Mouse (Mus musculus) adrenal gland, adult 8-10 months (tissue): ENCODE results near the gene Il12a. TPM values are rescaled to one million over a fixed set of nuclear protein-coding genes. Genes with fewer than 3 reads are reported as not detected.
"Not testable (repeated sequence)": the region's sequence is repeated elsewhere in the genome, so short reads cannot be mapped to it uniquely, and the experiment has no call there.

Experiments used
- DNase-seq: peaks from one replicate; pipeline ENCODE4 v3.0.0; 2022
- total RNA-seq, 4 experiments: library from RNA; stranded (reverse); gene quantifications; 2 replicates each; pipeline ENCODE4 v1.2.4; 2022

Gene Il12a
- total RNA-seq, 4 experiments from 2014 or later: 0.55 to 1.0 (median 0.67) TPM; not detected in 1

DNA sequence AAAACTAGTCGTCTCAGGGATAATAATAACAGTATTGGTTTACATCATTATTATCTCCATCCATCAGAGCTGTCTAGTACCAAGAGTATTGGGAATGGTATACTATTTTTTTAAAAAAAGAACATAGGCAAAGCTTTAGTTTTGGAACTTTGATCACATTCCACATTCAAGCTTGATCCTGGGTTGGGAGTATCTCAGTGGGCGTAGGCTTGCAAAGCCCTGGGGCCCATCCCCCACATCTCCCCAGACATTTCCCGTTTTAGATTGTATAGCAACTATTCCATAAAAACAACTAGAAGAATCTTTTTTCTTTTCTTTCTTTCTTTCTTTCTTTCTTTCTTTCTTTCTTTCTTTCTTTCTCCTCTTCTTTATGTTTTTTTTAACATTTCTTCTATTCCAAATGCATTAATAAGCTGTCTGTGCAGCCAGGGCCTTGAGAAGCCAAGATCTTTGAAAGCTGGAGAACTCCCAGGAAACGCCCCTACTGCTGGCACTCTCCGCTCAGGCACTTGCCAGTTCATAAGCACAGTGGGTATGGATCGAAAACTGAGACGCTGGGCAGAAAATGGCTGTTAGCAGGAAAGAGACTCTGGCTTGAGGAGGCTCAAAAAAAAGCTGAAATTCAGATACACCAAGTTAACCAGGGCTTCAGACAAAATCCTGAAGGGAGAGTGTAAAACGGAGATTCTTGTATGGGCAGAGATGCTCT lies 3.4 kb upstream of the Il12a start:
- no peak for DNase-seq

DNA sequence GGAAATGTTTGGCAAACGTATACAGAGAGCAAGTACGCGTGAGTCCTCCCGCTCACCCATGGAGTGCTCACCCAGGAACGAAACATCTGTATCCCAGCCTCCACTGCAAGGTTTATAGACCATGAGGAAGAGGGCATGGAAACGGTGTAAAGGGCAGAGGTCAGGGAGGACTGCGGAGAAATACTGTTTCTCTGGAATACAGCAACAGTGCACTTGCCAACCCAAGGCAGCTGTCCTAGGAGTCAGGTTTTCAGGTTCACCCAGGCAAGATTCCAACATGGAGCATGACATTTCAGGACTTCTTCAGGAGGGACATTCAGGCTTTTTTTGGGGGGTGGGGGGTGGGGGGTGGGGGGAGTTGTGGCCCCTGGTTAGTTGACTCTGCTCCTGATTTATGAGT lies 1.1 kb upstream of the Il12a start:
- no peak for DNase-seq

DNA sequence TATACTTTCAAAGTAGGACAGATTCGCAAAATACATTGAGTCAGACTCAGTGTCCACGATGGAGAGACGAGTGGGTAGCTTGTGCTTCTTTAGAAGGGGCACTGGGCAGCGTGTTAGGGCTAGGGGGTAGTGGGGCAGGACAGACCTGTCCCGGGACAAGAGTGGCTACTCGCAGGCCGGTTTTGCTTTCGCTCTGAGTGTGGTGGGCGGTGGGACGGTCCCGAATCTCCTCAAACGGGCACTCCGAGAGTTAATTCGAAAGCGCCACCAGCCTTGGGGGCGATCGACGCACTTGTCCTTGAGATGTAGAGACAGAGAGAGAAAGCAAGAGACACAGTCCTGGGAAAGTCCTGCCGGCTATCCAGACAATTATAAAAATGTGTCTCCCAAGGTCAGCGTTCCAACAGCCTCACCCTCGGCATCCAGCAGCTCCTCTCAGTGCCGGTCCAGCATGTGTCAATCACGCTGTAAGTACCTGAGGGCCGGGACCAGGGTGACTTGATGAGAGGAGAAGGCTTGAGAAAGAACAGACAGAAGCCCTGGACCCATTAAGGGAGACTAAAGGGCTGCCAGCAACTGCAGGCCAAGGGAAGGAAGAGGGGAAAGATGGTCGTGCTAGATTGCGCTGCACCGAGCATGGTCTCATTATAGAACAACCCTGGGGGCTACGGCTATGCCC lies 795 bp downstream of the Il12a start:
- DNase-seq: no peak

DNA sequence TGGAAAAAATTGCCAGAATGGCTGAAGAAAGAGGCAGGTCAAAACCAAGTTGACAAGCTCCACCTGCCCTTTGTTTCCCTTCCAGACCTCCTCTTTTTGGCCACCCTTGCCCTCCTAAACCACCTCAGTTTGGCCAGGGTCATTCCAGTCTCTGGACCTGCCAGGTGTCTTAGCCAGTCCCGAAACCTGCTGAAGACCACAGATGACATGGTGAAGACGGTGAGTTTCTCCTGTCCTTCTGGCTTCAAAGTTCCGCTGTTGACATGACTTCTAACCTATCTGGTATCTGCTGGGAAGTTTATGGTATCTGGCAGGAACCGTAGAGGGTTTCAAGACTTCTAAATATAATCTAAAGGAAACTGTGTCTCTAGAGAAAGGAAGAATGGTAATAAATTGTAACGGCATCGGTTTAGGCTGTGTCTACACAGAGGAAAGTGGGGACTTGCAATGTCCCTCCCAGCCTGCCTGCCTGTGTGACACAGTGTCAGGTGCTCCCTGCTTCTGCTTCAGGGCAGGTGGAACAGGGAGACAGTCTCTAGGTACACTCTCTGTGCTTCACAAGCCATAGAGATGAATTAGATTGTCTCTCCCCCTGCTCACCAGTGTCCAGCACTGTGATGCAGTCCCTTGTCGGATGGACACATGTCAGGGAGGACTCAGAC lies 1.6 kb downstream of the Il12a start:
- DNase-seq: no peak

DNA sequence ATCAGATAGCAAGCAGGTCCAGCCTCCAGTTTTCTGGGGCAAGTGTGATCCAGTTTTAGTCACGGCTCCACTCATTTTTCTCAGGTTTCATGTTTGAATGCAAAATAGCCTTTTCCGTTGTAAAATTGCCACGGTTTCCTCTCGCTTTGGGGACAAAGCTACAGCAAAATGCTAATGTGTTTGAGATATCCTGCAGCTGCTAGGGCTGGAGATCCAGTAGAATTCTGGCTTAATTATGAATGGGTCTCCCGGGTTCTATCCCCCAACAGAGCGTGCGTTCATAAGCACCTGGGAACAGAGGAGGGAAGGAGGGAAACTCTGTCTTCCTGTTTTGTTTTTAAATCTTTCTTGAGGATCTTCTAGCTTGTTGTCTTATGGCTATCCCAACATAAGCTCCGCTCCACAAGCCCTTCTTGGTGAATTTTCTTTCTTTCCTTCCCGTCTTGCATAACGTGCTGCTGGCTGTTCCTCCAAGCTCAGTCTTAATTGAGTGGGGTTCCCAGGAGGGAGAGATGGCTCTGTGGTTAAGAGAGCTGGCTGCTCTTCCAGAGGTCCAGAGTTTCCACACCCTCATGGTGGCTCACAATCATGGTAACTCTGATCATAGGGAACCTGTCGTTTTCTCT lies 2.3 kb downstream of the Il12a start:
- DNase-seq: no peak

DNA sequence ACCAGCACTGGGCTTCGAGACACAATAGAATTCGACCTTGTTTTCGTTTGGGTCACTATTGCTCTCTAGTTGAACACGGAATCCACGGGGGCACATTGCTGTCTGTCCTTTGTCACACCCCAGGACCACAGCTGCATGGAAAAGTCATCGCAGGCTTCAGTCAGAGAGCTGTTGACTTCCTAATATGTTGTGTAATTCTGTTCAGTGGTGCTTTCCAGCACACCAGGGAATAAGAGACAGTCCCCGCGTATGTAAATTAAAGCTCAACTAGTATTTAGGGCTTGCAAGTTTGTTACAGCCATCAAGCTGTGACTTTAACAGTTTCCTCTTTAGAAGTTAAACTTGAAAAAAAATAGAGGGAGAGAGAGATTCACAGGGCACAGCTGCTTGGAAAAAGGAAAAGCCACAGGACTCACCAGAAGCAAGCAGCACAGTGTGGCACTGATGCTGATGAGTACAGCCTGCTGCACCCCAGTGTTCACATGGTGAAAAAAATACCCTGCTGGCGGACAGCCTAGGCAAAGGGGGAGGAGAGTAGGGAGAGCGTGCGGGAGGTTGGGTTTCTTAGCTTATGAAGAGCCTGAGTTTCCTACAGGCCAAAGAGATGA lies 3.1 kb downstream of the Il12a start:
- DNase-seq: peak; percentile 23

DNA sequence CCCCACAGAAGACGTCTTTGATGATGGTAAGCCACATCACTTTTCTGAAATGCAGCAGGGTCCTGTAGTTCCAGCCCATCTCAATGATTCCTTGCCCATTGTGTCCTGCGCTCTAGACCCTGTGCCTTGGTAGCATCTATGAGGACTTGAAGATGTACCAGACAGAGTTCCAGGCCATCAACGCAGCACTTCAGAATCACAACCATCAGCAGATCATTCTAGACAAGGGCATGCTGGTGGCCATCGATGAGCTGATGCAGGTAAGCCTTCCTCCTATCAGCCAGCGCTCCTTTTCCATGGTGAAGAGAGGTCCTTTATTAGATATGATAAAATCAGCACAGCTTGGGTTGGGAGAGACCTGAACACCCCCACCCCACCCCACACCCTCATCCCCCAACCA lies 4.9 kb downstream of the Il12a start:
- no peak for DNase-seq

DNA sequence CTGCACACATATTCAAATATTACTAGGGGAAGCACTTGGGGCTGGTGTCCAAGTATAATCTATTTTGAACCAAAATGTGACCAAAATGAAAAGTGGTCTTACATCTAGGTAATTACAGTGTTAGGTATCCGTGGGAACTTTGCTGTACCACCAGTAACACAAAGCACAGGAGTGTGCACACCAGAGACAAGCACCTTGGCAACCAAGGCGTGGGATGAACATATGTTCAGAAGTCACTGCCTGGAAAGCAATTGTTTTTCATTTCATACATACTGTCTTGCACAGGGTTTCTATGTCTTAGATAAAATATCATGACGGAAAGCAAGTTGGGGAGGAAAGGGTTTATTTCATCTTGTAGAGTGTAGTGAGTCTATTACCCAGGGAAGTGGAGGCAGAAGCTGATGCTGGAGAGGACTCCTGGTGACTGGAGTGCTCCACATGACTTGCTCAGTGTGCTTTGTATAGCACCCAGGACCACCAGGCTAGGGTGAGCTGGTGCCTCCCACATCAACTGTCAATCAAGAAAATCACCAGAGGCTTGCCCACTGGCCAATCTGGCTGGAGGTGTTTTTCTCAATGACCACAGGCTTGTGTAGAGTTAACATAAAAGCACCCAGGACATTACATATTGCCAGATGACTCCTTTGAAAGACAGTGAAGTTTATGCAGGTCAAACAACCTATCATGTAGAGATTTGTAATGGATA lies 6.2 kb downstream of the Il12a start:
- no peak for DNase-seq

DNA sequence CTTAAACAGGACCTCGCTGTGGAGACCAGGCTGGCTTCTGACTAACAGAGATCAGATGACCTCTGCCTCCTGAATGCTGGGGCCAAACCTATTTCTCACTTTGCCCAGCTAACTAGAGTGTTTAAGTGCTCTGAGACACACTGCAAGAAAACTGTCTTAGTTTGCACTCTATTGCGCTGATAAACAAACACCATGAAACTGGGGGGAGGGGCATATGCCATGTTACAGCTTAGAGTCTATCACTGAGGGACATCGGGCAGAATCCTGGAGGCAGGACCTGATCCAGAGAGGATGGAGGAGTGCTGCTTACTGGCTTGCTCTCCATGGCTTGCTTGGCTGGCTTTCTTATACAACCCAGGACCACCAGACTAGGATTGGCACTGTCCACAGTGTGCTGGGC lies 8.2 kb downstream of the Il12a start:
- DNase-seq: no peak

DNA sequence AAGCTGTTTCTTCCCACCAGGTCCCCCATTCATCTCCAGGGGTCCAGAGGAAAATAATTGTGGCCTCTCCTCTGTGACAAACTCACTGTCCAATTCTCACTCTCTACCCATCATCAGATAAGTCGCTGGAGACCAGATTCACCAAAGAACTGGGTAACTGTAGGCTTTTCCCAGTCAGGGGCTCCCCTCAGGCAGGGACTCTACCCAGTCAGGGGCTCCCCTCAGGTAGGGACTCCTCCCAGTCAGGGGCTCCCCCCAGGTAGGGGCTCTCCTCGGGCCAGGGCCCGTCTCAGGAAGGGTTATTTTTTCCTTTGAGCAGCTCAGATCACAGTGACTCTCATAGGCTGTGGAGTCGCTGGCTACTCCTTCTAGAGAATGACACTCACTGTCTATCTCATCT lies 9.6 kb downstream of the Il12a start:
- no peak for DNase-seq

DNA sequence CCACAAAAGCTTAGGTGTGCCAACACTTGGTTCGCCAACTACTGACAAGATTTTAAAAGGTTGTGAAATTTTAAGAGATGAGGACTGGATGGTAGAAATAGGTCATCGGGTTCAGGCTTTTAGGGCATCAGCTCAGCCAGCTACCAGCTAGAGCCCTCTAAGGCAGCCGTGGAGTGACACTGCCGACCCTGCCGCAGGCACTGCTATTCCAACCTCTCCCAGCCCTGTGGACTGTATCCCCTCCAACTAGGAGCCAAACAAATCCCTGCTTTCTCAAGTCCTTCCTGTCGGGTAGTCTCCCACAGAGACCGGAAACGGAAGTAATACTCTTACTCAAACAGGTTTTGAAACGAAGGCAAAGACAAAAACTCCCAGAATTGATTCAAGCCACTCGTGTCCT lies 15.9 kb downstream of the Il12a start:
- DNase-seq: no peak

DNA sequence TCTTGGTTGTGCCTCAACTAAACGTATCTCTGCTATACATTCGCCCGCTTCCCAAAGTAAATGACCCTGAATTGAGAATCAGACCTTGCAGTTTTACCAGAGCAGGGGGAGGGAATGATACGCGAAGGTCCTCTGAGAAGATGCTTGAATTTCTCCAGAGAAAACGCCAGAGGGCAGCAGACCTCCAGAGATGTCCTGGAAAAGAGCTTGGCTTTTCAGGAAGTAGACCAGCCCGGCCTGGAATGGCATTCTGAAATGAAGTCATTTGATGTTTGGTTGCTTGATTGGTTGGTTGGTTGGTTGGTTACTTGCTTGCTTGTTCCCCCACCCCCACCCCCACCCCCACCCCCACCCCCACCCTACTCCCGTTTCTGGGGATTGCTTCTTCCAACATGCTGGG lies 17.8 kb downstream of the Il12a start:
- DNase-seq: no peak

DNA sequence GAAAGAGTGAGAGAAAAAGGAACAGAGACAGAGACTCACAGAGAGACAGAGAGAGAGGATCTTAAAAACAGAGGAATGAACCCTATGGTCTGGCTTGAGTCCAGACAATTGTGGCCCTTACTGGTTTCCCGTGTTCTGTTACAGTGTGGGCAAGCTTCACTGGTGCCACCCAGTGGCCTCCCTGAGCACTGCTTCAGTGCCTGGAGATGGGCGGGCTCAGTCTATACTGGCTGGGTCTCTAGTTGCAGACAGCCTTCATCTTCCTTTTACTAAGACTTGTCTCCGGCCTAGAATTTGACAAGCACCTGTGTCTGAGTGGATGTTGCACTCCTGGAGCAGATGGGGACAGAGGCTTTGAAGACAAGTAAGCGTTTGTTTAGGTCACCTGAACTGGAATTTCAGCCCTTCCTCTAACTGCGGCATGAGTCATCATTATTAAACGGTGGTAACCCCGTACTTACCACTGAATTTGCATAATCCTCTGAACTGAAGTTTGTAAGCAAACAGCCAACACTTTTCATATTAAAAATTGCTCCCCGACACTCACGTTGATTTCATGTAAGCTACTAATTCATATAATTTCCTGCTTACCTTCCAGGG lies 18.9 kb downstream of the Il12a start:
- peak; percentile 38 for DNase-seq

DNA sequence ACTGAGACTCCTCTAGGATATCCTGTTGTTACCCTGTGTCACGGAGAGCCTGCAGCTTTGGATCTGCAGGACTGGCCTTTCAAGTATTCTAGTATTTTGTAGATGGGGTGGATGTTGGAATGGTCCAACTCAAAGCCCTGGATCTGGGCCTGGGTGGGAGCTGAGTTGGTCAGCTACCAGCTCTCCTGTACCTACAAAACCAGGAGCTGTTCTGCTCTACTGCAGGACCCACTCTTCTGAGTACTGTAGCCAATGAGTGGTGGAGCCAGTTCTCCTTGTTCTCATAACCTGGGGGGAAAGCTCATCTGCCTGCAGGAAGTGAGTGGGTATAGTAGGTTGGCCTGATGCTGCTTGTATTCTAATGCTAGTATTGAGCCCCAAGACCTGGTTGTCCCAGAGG lies 20.0 kb downstream of the Il12a start:
- DNase-seq: no peak

DNA sequence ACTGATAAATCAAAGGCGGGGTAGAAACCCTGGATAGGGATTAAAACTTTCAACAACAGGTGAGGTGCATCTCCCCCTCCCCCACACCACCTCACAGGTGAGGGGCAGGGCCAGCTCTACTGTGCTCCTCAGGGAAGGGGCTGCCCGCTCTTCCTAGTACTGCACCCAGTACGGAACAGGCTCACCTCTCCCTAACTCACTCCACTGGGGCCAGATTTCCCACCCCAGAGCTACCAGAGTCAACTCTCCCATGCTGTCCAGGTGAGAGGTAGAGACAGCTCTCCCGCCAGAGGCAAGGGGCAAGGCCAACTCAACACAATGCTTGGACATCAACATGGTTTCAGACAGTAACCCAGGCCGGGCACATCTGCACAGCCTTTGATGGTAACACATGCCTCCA lies 21.1 kb downstream of the Il12a start:
- DNase-seq: no peak

DNA sequence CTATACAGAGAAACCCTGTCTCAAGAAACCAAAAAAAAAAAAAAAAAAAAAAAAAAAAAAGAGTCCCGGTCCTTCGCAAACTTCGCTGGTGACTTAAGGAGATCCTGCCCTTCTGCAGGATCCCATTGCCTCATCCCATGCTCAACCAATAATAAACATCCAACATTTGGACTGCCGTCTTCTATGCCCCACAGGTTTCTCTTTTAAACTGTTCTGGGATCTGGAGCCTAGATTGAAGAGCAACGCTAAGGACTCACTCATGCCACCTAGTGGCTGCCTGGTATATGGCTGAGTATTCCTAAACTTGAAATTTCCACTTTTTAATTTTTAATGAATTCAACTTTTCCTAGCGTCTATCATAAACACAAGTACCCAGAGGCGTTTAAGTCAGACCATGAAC lies 23.1 kb downstream of the Il12a start:
- DNase-seq: no peak

DNA sequence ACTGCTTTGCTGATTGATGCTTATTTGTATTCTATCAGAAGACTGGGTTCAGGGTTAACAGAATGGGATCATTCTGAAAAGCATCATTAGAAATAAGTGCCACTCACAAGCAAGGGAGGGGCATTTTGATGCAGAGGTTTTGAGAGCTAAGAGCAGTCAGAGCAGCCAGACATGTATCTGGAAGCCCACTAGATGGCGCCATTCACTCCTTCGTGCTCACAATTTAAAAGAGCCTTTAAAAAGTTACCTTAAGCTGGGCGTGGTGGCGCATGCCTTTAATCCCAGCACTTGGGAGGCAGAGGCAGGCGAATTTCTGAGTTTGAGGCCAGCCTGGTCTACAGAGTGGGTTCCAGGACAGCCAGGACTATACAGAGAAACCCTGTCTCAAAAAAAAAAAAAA lies 26.9 kb downstream of the Il12a start:
- DNase-seq: not testable (repeated sequence)

DNA sequence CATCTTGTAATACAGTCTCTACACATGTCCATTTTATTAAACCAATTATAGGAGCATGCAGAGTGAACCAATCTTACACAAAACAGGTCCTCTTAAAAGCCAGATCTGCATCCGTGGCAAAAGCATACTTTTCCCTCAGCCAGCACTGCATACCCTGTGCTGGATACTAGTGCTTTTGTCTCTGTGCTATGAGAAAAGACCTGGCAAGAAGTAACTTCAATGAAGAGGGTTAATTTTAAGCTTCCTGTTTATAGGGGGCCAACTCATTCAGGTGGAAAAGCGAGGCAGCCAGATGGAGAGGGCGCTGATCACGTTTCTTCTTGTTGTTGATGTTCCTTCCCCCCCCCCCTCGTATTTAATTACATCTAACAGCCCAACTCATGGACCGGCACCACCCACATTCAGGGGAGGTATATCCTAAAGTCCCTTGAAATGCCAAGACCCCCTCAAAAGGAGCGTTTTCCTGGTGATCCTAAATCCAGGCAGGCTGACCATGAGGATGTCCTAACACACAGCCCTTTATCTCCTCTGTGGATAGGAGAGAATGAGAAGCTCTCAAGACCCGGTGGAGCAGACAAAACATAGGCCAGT lies 28.9 kb downstream of the Il12a start:
- DNase-seq: no peak

DNA sequence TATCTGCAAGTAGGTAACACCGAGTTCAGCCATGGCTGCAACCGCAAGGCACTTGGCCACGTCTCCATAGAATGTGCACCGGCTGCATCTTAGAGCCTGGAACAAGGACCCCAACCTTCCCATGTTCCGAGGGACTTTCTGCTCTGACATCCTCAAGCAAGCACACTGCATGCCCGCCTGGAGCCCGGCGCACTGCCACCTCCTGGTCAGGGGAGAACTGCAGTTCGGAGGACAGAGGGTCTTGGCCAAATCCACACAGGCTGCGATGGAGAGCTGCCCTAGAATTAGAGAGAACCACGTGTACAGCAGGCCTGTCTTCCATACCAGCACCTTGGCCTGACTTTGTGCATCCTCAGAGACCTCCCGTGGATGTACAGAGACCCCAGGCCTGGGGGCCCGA lies 29.8 kb downstream of the Il12a start:
- DNase-seq: no peak

DNA sequence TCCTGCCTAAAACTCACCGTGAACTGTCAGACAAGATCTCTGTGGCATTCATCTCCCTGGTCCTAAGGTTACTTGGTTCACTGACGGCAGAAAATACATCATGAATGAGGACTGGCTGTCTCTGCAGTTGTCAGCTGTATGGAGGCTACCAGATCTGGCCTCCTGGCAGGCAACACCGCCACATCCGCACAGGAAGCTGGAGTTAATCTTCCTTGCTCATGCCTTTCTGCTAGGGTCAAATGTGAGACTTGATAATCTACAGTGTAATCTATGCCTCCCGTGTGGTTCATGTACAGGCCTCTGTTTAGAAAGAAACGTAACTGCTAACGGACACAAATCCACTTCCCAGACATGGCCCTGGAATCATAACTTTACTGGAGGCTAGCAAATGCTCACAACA lies 51.5 kb downstream of the Il12a start:
- no peak for DNase-seq

DNA sequence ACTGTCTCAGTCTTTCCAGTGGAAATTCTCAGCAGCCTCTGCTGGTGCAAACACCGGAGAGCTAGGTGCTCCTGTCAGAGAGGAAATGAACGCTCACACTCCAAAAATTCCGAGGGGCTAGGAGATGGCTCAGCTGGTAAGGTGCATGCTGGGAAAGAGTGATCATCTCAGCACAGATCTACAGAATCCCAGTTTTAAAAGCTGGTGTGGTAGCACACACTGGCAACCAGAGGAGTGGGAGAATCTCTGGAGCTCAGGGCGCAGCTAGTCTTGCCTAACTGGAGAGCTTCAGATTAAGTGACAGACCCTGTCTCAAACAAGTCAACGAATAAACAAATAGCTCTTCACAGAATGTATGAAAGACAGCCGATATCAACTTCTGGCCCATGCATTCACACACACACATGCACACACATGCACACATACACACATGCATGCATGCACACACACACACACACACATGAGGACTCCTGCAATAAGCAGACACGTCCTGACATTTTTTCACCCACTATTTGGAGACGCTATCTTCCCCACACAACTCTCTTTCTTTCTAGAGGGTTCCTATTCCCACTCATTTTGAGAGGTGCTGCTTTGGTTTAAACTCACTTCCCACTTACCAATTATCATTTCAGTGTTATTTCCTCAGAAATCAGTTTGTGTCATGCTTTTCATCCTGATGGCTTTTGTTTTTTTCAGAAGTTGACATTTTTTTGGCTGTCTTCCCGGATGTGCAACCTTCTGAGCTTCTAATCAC lies 52.5 kb downstream of the Il12a start:
- no peak for DNase-seq
